25 mouse cellular contexts compared by ENCODE assay signal in the genomic region with DNA sequence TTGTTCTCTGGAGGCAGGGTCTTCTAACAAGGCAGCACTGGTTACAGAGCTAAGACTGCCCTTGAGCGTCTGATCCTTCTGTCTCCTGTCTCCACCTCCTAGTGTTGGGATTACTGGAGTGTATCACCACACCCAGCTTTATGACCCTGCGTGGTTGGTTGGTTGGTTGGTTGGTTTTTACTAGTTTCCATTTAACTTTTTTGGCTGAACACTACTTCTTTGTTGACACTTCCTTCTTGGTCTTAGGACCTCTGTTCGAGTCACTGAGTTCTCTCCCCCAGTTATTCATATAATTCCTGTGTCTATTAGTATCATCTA. TPM values are rescaled to one million over a fixed set of nuclear protein-coding genes. Genes with fewer than 3 reads are reported as not detected.
A peak's percentile ranks its signal among the peaks of the same experiment; 100 is the strongest.
DNase-seq lines count a peak whose midpoint lies in the region; ATAC-seq lines count a peak whose summit lies in the region.
"Had no signal": no experiment of that assay in that cellular context is flagged by ENCODE, and none has a peak within 500 bp of the region (broad histone marks: within the 10 kb centered on the region; RNA-seq: fewer than 3 reads in every experiment).

No protein-coding gene starts in this region.

- no peaks in the 10 kb centered on the region for H3K9me3 ChIP-seq in midbrain, embryonic 11.5 days (ENCODE audit: control insufficient read depth, low read length)
- H3K9me3 ChIP-seq in midbrain, embryonic 15.5 days: no peaks in the 10 kb centered on the region
- H3K9me3 ChIP-seq: heart, embryonic 13.5 days; limb, embryonic 12.5 days; midbrain, embryonic 12.5 days; neural tube, embryonic 13.5 days had no signal

- H3K27ac ChIP-seq in midbrain, embryonic 11.5 days (ENCODE audit: low read depth, low read length): no peak overlapping the region
- H3K27ac ChIP-seq in midbrain, embryonic 15.5 days: no peak overlapping the region
- H3K27ac ChIP-seq: heart, embryonic 13.5 days; hindbrain, embryonic 14.5 days; left cerebral cortex, adult 2 months; limb, embryonic 12.5 days; midbrain, embryonic 12.5 days; neural tube, embryonic 13.5 days had no signal

- peak; percentile 32 to 41 for DNase-seq in kidney, adult 8-10 months
- no peak for DNase-seq in kidney, postnatal 14 days
- DNase-seq in midbrain, embryonic 11.5 days (ENCODE audit: low spot score, missing footprints): peak; percentile 21
- DNase-seq in large intestine, adult 2 months (ENCODE audit: low read depth, low spot score): peak; percentile 50
- DNase-seq in retina, embryonic 14.5 days (ENCODE audit: low spot score): no peak
- DNase-seq in adrenal gland, postnatal 36 days: no peak
- DNase-seq: adrenal gland, postnatal 14 days; cerebellum, adult 11-12 months; cerebellum, postnatal 10 days; gastrocnemius, postnatal 10 days; heart, postnatal 10 days; kidney, adult 11 months; lung, postnatal 36 days; retina, postnatal 1 day; right cerebral cortex, postnatal 14 days; thymus, postnatal 14 days had no signal

- no peak overlapping the region for H3K9ac ChIP-seq in midbrain, embryonic 11.5 days (ENCODE audit: low read length)
- no peak overlapping the region for H3K9ac ChIP-seq in midbrain, embryonic 15.5 days
- H3K9ac ChIP-seq: heart, embryonic 13.5 days; hindbrain, embryonic 14.5 days; limb, embryonic 12.5 days; midbrain, embryonic 12.5 days; neural tube, embryonic 13.5 days had no signal

- H3K36me3 ChIP-seq in midbrain, embryonic 11.5 days (ENCODE audit: control insufficient read depth, insufficient read depth, low read length): no peaks in the 10 kb centered on the region
- no peaks in the 10 kb centered on the region for H3K36me3 ChIP-seq in midbrain, embryonic 15.5 days (replicated peaks)
- H3K36me3 ChIP-seq: heart, embryonic 13.5 days; midbrain, embryonic 12.5 days; neural tube, embryonic 13.5 days had no signal

- H3K4me2 ChIP-seq in midbrain, embryonic 11.5 days: no peak overlapping the region
- H3K4me2 ChIP-seq in midbrain, embryonic 15.5 days: no peak overlapping the region
- H3K4me2 ChIP-seq: heart, embryonic 13.5 days; hindbrain, embryonic 14.5 days; limb, embryonic 12.5 days; midbrain, embryonic 12.5 days; neural tube, embryonic 13.5 days had no signal

- H3K4me1 ChIP-seq in midbrain, embryonic 11.5 days (ENCODE audit: control insufficient read depth, insufficient read depth, low read length): no peaks in the 10 kb centered on the region
- H3K4me1 ChIP-seq in midbrain, embryonic 15.5 days: no peaks in the 10 kb centered on the region
- H3K4me1 ChIP-seq: limb, embryonic 12.5 days; midbrain, embryonic 12.5 days had no signal

- no peak for ATAC-seq in midbrain, embryonic 11.5 days (ENCODE audit: low FRiP score)
- no peak for ATAC-seq in midbrain, embryonic 15.5 days (replicated peaks)
- ATAC-seq: forebrain, embryonic 16.5 days had no signal

- no peak overlapping the region for H3K4me3 ChIP-seq in midbrain, embryonic 11.5 days (ENCODE audit: low read depth, low read length)
- H3K4me3 ChIP-seq in midbrain, embryonic 15.5 days: no peak overlapping the region
- H3K4me3 ChIP-seq: erythroblast, embryonic 14.5 days; heart, embryonic 13.5 days; left cerebral cortex, adult 2 months; limb, embryonic 12.5 days; midbrain, embryonic 12.5 days; neural tube, embryonic 13.5 days had no signal

- H3K27me3 ChIP-seq in midbrain, embryonic 11.5 days (ENCODE audit: control insufficient read depth, insufficient read depth, low read length): no peaks in the 10 kb centered on the region
- H3K27me3 ChIP-seq in midbrain, embryonic 15.5 days (replicated peaks): no peaks in the 10 kb centered on the region
- H3K27me3 ChIP-seq: heart, embryonic 13.5 days; limb, embryonic 12.5 days; midbrain, embryonic 12.5 days; neural tube, embryonic 13.5 days had no signal

- WGBS in midbrain, embryonic 11.5 days: 78% methylated on average over 3 of the region's 3 CpGs
- WGBS in midbrain, embryonic 15.5 days: 80% methylated on average over 3 of the region's 3 CpGs
- 31% methylated on average over 3 of the region's 3 CpGs for WGBS in large intestine, adult 2 months

RNA-seq across cellular contexts. Expression of a gene that starts 9.4 kb away (rescaled TPM):
- polyA plus RNA-seq in midbrain, embryonic 11.5 days (2014; fragmentation: Nextera tagmentation; extraction: Ambion mirVana): 11.3 and 11.8 TPM in 2 replicates
- polyA plus RNA-seq in midbrain, embryonic 15.5 days (2015; fragmentation: Nextera tagmentation; extraction: Ambion mirVana): 18.0 and 20.6 TPM in 2 replicates
- 74.3 and 187 TPM in 2 replicates for polyA plus RNA-seq in large intestine, adult 2 months (2012; rRNA removed)
- total RNA-seq in adrenal gland, postnatal 36 days (2021): 100 to 1,000 TPM; 116 to 172 TPM

RNA-seq across cellular contexts. Expression of a gene that starts 41.9 kb away (rescaled TPM):
- 38.6 and 44.5 TPM in 2 replicates for polyA plus RNA-seq in midbrain, embryonic 11.5 days (2014; fragmentation: Nextera tagmentation; extraction: Ambion mirVana)
- 12.3 and 14.2 TPM in 2 replicates for polyA plus RNA-seq in midbrain, embryonic 15.5 days (2015; fragmentation: Nextera tagmentation; extraction: Ambion mirVana)
- polyA plus RNA-seq in large intestine, adult 2 months (2012; rRNA removed): 10.8 and 14.9 TPM in 2 replicates
- total RNA-seq in adrenal gland, postnatal 36 days (2021): 10 to 100 TPM; 41.6 to 50.4 TPM

Comparison
In these comparisons a context has a peak if more than half of its experiments do, and no peak if none do; other contexts are left out.
1. DNase-seq: peak in kidney, adult 8-10 months (2 of 2), midbrain, embryonic 11.5 days (single experiment) and large intestine, adult 2 months (single experiment); none in kidney, postnatal 14 days (single experiment), retina, embryonic 14.5 days (single experiment) and adrenal gland, postnatal 36 days (0 of 2).